Mouse (Mus musculus): Measurements from ENCODE around the gene Duoxa1. TPM values are rescaled to one million over a fixed set of nuclear protein-coding genes. Genes with fewer than 3 reads are reported as not detected.
"Not testable (repeated sequence)": the region's sequence is repeated elsewhere in the genome, so short reads cannot be mapped to it uniquely, and the experiment has no call there.

Gene Duoxa1
- polyA plus RNA-seq, 1 experiment = not detected

- Histone ChIP-seq H3K4me1 (ENCODE audit: control insufficient read depth, insufficient read depth, low read length) (no peaks in the 10 kb centered on the region), H3K4me3 (ENCODE audit: insufficient read depth, low read length) (no peak overlapping the region), H3K27ac (ENCODE audit: insufficient read depth, low read depth, low read length) (no peak overlapping the region)
- TF ChIP-seq POLR2A (IDR thresholded peaks at IDR 0.05; ENCODE audit: borderline replicate concordance, low read depth, low read length) (no peak), CTCF (IDR thresholded peaks at IDR 0.05; ENCODE audit: low read depth, low read length) (no peak)
These were observed 20.6 kb upstream of the Duoxa1 start for GRCm38 (mm10) chr2:122334170-122334569.

GRCm38 (mm10) chr2:122332222-122332621, 18.7 kb upstream of the Duoxa1 start:
- Histone ChIP-seq H3K4me1 (ENCODE audit: control insufficient read depth, insufficient read depth, low read length) (no peaks in the 10 kb centered on the region), H3K4me3 (ENCODE audit: insufficient read depth, low read length) (no peak overlapping the region), H3K27ac (ENCODE audit: insufficient read depth, low read depth, low read length) (no peak overlapping the region)
- no peak for TF ChIP-seq CTCF (IDR thresholded peaks at IDR 0.05; ENCODE audit: low read depth, low read length)
- no peak for TF ChIP-seq POLR2A (IDR thresholded peaks at IDR 0.05; ENCODE audit: borderline replicate concordance, low read depth, low read length)

- H3K4me3 ChIP-seq (ENCODE audit: insufficient read depth, low read length); H3K4me1 ChIP-seq (ENCODE audit: control insufficient read depth, insufficient read depth, low read length); H3K27ac ChIP-seq (ENCODE audit: insufficient read depth, low read depth, low read length): not testable (repeated sequence)
These were observed 16.8 kb upstream of the Duoxa1 start for GRCm38 (mm10) chr2:122330317-122330716.

GRCm38 (mm10) chr2:122327986-122328385, 14.5 kb upstream of the Duoxa1 start:
- Histone ChIP-seq H3K4me1 (ENCODE audit: control insufficient read depth, insufficient read depth, low read length) (no peaks in the 10 kb centered on the region), H3K27ac (ENCODE audit: insufficient read depth, low read depth, low read length) (no peak overlapping the region), H3K4me3 (ENCODE audit: insufficient read depth, low read length) (no peak overlapping the region)
- TF ChIP-seq CTCF (IDR thresholded peaks at IDR 0.05; ENCODE audit: low read depth, low read length) (no peak), POLR2A (IDR thresholded peaks at IDR 0.05; ENCODE audit: borderline replicate concordance, low read depth, low read length) (no peak)

- no peak for TF ChIP-seq POLR2A (IDR thresholded peaks at IDR 0.05; ENCODE audit: borderline replicate concordance, low read depth, low read length)
- no peak for TF ChIP-seq CTCF (IDR thresholded peaks at IDR 0.05; ENCODE audit: low read depth, low read length)
- H3K4me1 ChIP-seq (ENCODE audit: control insufficient read depth, insufficient read depth, low read length) = no peaks in the 10 kb centered on the region
- no peak overlapping the region for H3K4me3 ChIP-seq (ENCODE audit: insufficient read depth, low read length)
- H3K27ac ChIP-seq (ENCODE audit: insufficient read depth, low read depth, low read length) = no peak overlapping the region
These were observed 11.8 kb upstream of the Duoxa1 start for GRCm38 (mm10) chr2:122325361-122325760.

GRCm38 (mm10) chr2:122324586-122324985, 11.1 kb upstream of the Duoxa1 start:
- TF ChIP-seq POLR2A (IDR thresholded peaks at IDR 0.05; ENCODE audit: borderline replicate concordance, low read depth, low read length) = no peak
- TF ChIP-seq CTCF (IDR thresholded peaks at IDR 0.05; ENCODE audit: low read depth, low read length) = no peak
- Histone ChIP-seq H3K27ac (ENCODE audit: insufficient read depth, low read depth, low read length) (no peak overlapping the region), H3K4me1 (ENCODE audit: control insufficient read depth, insufficient read depth, low read length) (no peaks in the 10 kb centered on the region), H3K4me3 (ENCODE audit: insufficient read depth, low read length) (no peak overlapping the region)

GRCm38 (mm10) chr2:122323960-122324359, 10.4 kb upstream of the Duoxa1 start:
- Histone ChIP-seq H3K4me1 (ENCODE audit: control insufficient read depth, insufficient read depth, low read length) (no peaks in the 10 kb centered on the region), H3K4me3 (ENCODE audit: insufficient read depth, low read length) (no peak overlapping the region), H3K27ac (ENCODE audit: insufficient read depth, low read depth, low read length) (no peak overlapping the region)
- TF ChIP-seq CTCF (IDR thresholded peaks at IDR 0.05; ENCODE audit: low read depth, low read length) (no peak), POLR2A (IDR thresholded peaks at IDR 0.05; ENCODE audit: borderline replicate concordance, low read depth, low read length) (no peak)

GRCm38 (mm10) chr2:122317384-122317783, 3.9 kb upstream of the Duoxa1 start:
- no peak for TF ChIP-seq CTCF (IDR thresholded peaks at IDR 0.05; ENCODE audit: low read depth, low read length)

GRCm38 (mm10) chr2:122315372-122315771, 1.8 kb upstream of the Duoxa1 start, which contains the start of gene Duox1:
Duox1 (plus strand) TSS chr2:122315672.
- H3K4me3 ChIP-seq (ENCODE audit: insufficient read depth, low read length) = no peak within 1 kb of the TSS
- no peaks in the 10 kb centered on the region for H3K4me1 ChIP-seq (ENCODE audit: control insufficient read depth, insufficient read depth, low read length)
- no peak within 1 kb of the TSS for H3K27ac ChIP-seq (ENCODE audit: insufficient read depth, low read depth, low read length)
- TF ChIP-seq POLR2A (IDR thresholded peaks at IDR 0.05; ENCODE audit: borderline replicate concordance, low read depth, low read length) (no peak), CTCF (IDR thresholded peaks at IDR 0.05; ENCODE audit: low read depth, low read length) (no peak)

More at GRCm38 (mm10) chr2:122317384-122317783, 3.9 kb upstream of the Duoxa1 start:
- no peak overlapping the region for H3K27ac ChIP-seq (ENCODE audit: insufficient read depth, low read depth, low read length)
- no peak overlapping the region for H3K4me3 ChIP-seq (ENCODE audit: insufficient read depth, low read length)
- H3K4me1 ChIP-seq (ENCODE audit: control insufficient read depth, insufficient read depth, low read length) = no peaks in the 10 kb centered on the region

GRCm38 (mm10) chr2:122312722-122313417, 660 bp downstream of the Duoxa1 start:
- Histone ChIP-seq H3K4me3 (ENCODE audit: insufficient read depth, low read length) (peak overlapping the region; percentile 34), H3K4me1 (ENCODE audit: control insufficient read depth, insufficient read depth, low read length) (no peaks in the 10 kb centered on the region), H3K27ac (ENCODE audit: insufficient read depth, low read depth, low read length) (no peak overlapping the region)
- TF ChIP-seq CTCF (IDR thresholded peaks at IDR 0.05; ENCODE audit: low read depth, low read length) = peak; percentile 58
- no peak for TF ChIP-seq POLR2A (IDR thresholded peaks at IDR 0.05; ENCODE audit: borderline replicate concordance, low read depth, low read length)

GRCm38 (mm10) chr2:122311561-122311960, 2.0 kb downstream of the Duoxa1 start:
- TF ChIP-seq CTCF (IDR thresholded peaks at IDR 0.05; ENCODE audit: low read depth, low read length) = no peak
- TF ChIP-seq POLR2A (IDR thresholded peaks at IDR 0.05; ENCODE audit: borderline replicate concordance, low read depth, low read length) = no peak
- Histone ChIP-seq H3K4me3 (ENCODE audit: insufficient read depth, low read length) (no peak overlapping the region), H3K27ac (ENCODE audit: insufficient read depth, low read depth, low read length) (no peak overlapping the region), H3K4me1 (ENCODE audit: control insufficient read depth, insufficient read depth, low read length) (no peaks in the 10 kb centered on the region)

All from bone marrow macrophage, adult 2 months (primary cell).